Mouse (Mus musculus): ENCODE measurements around the gene Sema6b.

Gene Sema6b

DNA sequence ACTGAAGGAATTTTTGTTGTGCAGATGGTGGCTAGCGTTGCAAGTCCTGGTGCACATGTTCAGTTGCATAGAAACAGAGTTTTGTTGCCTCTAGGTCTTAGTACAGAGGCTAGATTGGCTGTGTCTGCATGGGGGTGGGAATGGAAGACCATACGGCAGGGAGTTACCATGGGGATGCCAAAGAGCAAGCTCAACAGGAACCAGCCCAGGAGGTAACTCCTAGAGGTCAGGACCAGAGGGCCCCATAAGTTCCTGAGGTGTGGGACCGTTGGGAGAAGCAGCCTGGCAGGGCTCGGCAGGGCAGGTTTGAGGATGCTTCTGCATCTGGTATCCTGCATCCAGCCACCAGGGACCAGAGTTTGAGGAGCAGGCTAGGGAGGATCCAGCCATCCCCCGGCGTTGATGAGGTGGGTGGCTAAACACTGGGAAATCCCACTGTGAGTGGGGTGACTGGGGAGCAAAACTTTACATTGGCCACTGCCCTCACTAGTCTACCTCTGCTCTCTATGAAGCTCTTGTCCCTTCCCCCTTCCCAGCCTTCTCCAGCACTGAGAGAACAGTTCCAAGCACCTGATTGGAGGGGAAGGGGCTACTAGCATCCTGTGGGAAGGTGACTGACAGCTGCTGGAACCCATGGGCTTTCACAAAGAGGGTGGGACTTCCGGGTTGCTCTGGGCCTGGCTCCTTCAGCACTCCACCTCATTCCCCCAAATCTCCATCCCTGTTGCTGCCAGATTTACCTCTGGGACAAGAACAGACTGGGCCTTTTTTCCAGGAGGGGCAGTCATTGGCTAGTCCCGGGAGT lies 59.2 kb downstream of the Sema6b start:
- peak; percentile 67 to 75 for DNase-seq

DNA sequence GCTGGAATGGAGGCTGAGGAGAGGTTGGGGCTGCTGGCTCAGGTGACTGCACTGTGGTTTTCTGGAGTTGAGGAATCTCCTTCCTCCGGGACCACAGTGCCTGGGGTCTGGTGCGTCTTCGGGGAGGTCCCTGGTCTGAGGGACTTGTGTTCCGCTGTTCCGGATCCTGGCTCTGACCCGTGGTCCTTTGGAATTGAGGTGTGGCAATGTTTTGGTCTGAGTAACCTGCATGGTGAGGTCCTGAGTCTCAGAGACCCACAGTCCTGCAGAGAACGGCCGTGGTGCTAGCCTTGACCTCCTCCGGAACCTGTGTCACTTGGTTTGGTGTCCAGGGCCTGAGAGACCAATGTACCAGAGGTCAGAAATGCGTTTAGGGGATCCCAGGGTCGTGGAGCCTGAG lies 60.2 kb downstream of the Sema6b start:
- DNase-seq = no peak

DNA sequence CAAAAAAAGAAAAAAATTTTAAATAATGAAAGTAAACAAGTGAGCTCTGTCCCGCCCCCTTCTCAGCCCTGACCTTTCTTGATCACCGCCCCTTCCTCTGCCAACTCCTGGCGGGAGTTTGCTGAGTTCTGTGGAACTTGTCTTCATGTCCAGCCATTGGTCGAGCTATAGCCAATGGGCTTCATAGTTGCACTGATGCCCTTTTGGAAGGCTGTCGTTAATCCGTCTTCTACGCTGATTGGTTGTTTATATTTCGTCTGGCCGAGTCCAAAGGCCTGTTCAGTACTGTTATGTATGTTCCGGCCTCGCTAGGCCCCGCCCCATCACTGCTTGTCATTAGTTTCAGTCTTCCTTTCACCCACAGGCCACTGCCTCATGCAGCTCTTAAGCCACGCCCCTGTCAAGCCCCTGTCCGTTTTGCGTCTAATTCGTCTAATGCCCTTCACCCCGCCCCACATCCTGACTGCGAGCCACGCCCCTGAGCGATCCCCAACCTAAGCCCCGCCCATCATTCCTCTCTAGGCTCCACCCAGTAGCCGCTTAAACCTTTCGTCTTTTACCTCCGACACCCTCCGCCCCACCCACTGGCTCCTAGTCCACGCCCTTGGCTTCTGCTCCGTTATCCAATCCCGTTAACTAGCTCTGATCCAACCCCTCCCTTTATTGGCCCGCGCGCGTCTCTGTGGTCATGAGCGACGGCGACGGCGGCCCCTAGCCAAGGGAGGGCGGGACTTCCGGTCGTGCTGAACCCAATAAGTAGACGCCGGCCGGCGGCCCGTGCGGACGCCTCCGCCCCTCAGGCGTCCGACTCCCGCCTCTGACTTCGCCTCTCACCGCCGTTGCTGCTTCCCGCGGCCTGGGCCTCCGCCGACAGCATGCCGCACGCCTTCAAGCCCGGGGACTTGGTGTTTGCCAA lies 61.0 kb downstream of the Sema6b start, which contains the start of gene Hdgfl2:
Gene Hdgfl2, plus strand, starts transcription at position 755 of the 916 bp plus-strand sequence.
- DNase-seq = peak; percentile 100

DNA sequence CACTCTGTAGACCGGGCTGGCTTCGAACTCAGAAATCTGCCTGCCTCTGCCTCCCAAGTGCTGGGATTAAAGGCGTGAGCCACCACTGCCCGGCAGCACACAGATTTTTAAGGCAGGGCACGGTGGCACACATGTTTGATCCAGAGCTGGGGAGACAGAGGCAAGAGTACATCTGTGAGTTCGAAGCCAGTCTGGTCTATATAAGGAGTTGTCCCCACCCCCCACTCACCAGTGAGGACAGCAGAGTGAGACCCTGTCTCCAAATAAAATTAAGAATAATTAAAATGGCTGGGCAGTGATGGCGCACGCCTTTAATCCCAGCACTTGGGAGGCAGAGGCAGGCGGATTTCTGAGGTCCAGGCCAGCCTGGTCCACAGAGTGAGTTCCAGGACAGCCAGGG lies 61.8 kb downstream of the Sema6b start:
- peak; percentile 13 to 22 for DNase-seq

DNA sequence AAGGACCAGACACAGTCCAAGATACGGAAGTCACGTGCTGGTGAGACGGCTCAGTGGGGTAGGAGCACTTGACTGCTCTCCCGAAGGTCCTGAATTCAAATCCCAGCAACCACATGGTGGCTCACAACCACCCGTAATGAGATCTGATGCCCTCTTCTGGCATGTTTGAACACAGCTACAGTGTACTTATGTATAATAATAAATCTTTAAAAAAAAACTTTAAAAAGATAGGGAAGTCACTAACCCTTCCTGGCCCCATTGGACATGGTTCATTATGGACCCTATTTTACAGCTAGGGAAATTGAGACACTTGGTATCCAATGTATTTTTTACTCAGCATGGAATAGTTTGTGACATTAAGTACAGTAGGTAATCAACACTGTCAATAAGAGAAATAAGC lies 62.6 kb downstream of the Sema6b start:
- DNase-seq = no peak

DNA sequence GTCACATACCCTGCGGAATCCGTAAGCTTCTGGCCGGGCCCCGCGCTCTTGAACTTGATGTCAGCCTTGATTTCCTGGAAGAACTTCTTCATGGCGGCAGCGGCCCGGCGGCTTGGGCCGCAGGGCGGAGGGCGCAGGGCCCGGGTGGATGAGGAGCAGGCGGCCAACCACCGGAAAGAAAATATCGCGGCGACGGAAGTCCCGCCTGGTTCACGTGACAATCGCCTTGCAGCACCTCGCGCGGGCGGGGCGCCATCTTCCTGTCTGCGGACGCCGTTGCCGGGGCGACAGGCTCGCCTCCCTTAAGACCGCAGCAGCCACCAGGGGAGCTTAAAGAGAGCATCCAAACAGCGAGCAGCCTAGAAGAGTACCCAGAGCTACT lies 65.3 kb downstream of the Sema6b start, which contains the start of gene Ubxn6:
Gene Ubxn6, minus strand, starts transcription at position 202 of the 382 bp plus-strand sequence.
- DNase-seq = peak; percentile 99 to 100

DNA sequence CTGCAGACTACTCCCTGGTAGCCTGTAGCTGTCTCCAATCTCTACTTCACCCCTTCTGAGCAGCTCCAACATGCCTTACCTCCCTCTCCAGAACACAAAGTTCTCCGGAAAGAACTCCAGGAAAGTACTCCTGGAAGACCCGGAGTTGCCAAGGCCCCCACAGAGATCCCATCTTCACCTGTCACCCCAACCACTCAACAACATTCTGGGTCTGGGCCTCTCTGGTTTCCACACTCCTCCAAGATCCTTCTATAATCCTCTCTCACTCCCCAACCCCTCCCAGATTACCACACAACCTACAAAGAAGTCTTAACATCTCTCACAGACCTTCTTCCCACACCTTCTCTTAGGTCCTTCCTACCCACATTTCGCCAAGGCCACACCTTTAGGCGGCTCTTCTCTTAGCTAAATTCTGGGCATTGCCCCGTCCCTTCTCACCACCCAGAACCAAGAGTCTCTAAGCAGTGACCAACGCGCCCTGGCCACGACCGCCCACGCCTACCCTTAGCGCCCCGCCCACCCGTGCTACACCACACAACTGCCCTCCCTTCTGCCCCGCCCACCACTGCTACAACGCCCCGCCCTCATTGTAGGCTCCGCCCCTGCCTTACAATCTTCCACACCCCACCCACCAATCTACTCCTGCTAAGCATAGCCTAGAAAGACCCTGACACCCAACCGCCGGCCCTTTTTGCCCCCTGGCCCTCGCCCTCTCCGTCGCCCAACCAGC lies 65.9 kb downstream of the Sema6b start:
- DNase-seq = peak; percentile 95 to 96
